9 mouse cellular contexts compared by ENCODE assay signal in genomic region chr10:62104835-62105576, GRCm38 (mm10). TPM values are rescaled to one million over a fixed set of nuclear protein-coding genes. Genes with fewer than 3 reads are reported as not detected.
A peak's percentile ranks its signal among the peaks of the same experiment; 100 is the strongest.
DNase-seq lines count a peak whose midpoint lies in the region; ATAC-seq and TF ChIP-seq lines count a peak whose summit lies in the region.
"Had no signal": no experiment of that assay in that cellular context is flagged by ENCODE, and none has a peak within 500 bp of the region (broad histone marks: within the 10 kb centered on the region; RNA-seq: fewer than 3 reads in every experiment).

No protein-coding gene starts in this region.

- in situ Hi-C loops in ES-E14 (cut with MboI; ENCODE audit: low sequenced_read_pairs in 2 of 2, unreplicated experiment in 2 of 2): loop anchor here (5.0 to 10.0 kb wide), 3 partner anchors 77 to 263 kb away; no protein-coding TSS in a partner anchor

- H3K4me3 ChIP-seq in heart, adult 2 months: no peak overlapping the region
- no peak overlapping the region for H3K4me3 ChIP-seq in ES-E14 (ENCODE audit: insufficient read depth in 1 of 2, low read depth in 1 of 2, low read length in 2 of 2, poor library complexity in 1 of 2, severe bottlenecking in 1 of 2)
- H3K4me3 ChIP-seq in midbrain, embryonic 16.5 days (ENCODE audit: low read depth, low read length): no peak overlapping the region
- H3K4me3 ChIP-seq in testis, adult 2 months (ENCODE audit: control insufficient read depth, low read depth, low read length): no peak overlapping the region

- no peak overlapping the region for H3K27ac ChIP-seq in heart, adult 2 months
- no peak overlapping the region for H3K27ac ChIP-seq in ES-E14 (ENCODE audit: insufficient read depth, low read depth, low read length, poor library complexity, severe bottlenecking)
- no peak overlapping the region for H3K27ac ChIP-seq in midbrain, embryonic 16.5 days (ENCODE audit: low read length)
- H3K27ac ChIP-seq in testis, adult 2 months (ENCODE audit: control insufficient read depth, insufficient read depth, low read depth, low read length): no peak overlapping the region

- ATAC-seq in cerebellum, adult (ENCODE audit: insufficient number of reproducible peaks, low FRiP score, low TSS enrichment): peak; percentile 9; the same call in 1 of the 2 replicates
- no peak for ATAC-seq in midbrain, embryonic 16.5 days

- no peak overlapping the region for H3K4me2 ChIP-seq in midbrain, embryonic 16.5 days (ENCODE audit: low read length)

- H3K9ac ChIP-seq in heart, adult 2 months (ENCODE audit: low read depth, low read length): no peak overlapping the region
- H3K9ac ChIP-seq in ES-E14 (ENCODE audit: insufficient read depth, low read depth, low read length, poor library complexity, severe bottlenecking): no peak overlapping the region
- H3K9ac ChIP-seq in midbrain, embryonic 16.5 days (ENCODE audit: low read depth, low read length): 0 out of 2 replicates have a peak overlapping the region, but pooled peaks have one; percentile 11

- 0 out of 2 replicates have a peak, but pooled peaks have one; percentile 68 for TF ChIP-seq EP300 in heart, adult 2 months (IDR thresholded peaks at IDR 0.05; ENCODE audit: insufficient read depth, low read depth, low read length)

- intact Hi-C loops in heart, adult 2 months (cut with DNase I): loop anchor here (1.0 kb wide), 2 partner anchors 78 to 138 kb away; no protein-coding TSS in a partner anchor
- intact Hi-C loops in heart, postnatal 25 days (cut with DNase I): loop anchor here (1.0 to 2.0 kb wide), 2 partner anchors 78 to 138 kb away; no protein-coding TSS in a partner anchor

- H3K4me1 ChIP-seq in heart, adult 2 months (ENCODE audit: control insufficient read depth, insufficient read depth, low read length): no peaks in the 10 kb centered on the region
- H3K4me1 ChIP-seq in ES-E14 (ENCODE audit: control insufficient read depth in 2 of 2, insufficient read depth in 2 of 2, low read length in 2 of 2, poor library complexity in 1 of 2): peaks cover 0 to 2% of the 10 kb centered on the region in 2 experiments; a peak in 1 of 4 replicates
- peaks cover 25% of the 10 kb centered on the region for H3K4me1 ChIP-seq in midbrain, embryonic 16.5 days (ENCODE audit: control insufficient read depth, insufficient read depth, low read length)
- H3K4me1 ChIP-seq in testis, adult 2 months (ENCODE audit: control insufficient read depth, insufficient read depth, low read length): no peaks in the 10 kb centered on the region

- no peaks in the 10 kb centered on the region for H3K36me3 ChIP-seq in heart, adult 2 months (ENCODE audit: control insufficient read depth, insufficient read depth, low read length)
- no peaks in the 10 kb centered on the region for H3K36me3 ChIP-seq in ES-E14 (ENCODE audit: control insufficient read depth, insufficient read depth, low read length, poor library complexity, severe bottlenecking)
- no peaks in the 10 kb centered on the region for H3K36me3 ChIP-seq in midbrain, embryonic 16.5 days (ENCODE audit: control insufficient read depth, insufficient read depth, low read length)
- no peaks in the 10 kb centered on the region for H3K36me3 ChIP-seq in testis, adult 2 months (ENCODE audit: control insufficient read depth, insufficient read depth, low read length)

- no peaks in the 10 kb centered on the region for H3K79me2 ChIP-seq in heart, adult 2 months (replicated peaks; ENCODE audit: control insufficient read depth, insufficient read depth, low read length)

- TF ChIP-seq POLR2A in heart, adult 2 months (IDR thresholded peaks at IDR 0.05; ENCODE audit: insufficient read depth, low read depth, low read length): no peak
- no peak for TF ChIP-seq POLR2A in testis, adult 2 months (IDR thresholded peaks at IDR 0.05; ENCODE audit: control insufficient read depth, low read depth, low read length)

- WGBS in heart, adult 2 months: 16% methylated on average over 7 of the region's 7 CpGs
- 27% methylated on average over 7 of the region's 7 CpGs for whole genome bisulfite sequencing in midbrain, embryonic 16.5 days

- TF ChIP-seq CTCF in heart, adult 2 months (IDR thresholded peaks at IDR 0.05): peak; percentile 83
- peak; percentile 51; the same call in 1 of the 2 replicates for TF ChIP-seq CTCF in testis, adult 2 months (IDR thresholded peaks at IDR 0.05; ENCODE audit: control insufficient read depth, insufficient read depth, insufficient replicate concordance, low read depth, low read length)

- no peaks in the 10 kb centered on the region; the same call in 1 of the 2 replicates for H3K27me3 ChIP-seq in heart, adult 2 months (ENCODE audit: control insufficient read depth, insufficient read depth, low read length)
- no peaks in the 10 kb centered on the region for H3K27me3 ChIP-seq in midbrain, embryonic 16.5 days (ENCODE audit: control insufficient read depth, insufficient read depth, low read depth, low read length)
- H3K27me3 ChIP-seq in testis, adult 2 months (ENCODE audit: control insufficient read depth, insufficient read depth, low read length): no peaks in the 10 kb centered on the region

- DNase-seq in heart, adult 2 months: peak; percentile 37 to 65
- DNase-seq in heart, postnatal 25 days (ENCODE audit: low spot score): no peak
- no peak for DNase-seq in ES-E14 (ENCODE audit: low read depth, low spot score)
- DNase-seq in frontal cortex, adult 2 months (ENCODE audit: extremely low spot score in 1 of 2, low spot score in 1 of 2): peak; percentile 60 to 87
- DNase-seq in left cerebral cortex, adult 11 months (ENCODE audit: low spot score): peak; percentile 55

- H3K9me3 ChIP-seq in ES-E14 (ENCODE audit: control insufficient read depth, insufficient read depth, low read depth, low read length): no peaks in the 10 kb centered on the region
- no peaks in the 10 kb centered on the region for H3K9me3 ChIP-seq in midbrain, embryonic 16.5 days (replicated peaks; ENCODE audit: control insufficient read depth, low read length, poor library complexity, severe bottlenecking)

TF ChIP-seq in ES-E14, 5 proteins besides CTCF, POLR2A, EP300 and RAD21:
- TF ChIP-seq ZNF384 (IDR thresholded peaks at IDR 0.05; ENCODE audit: low read depth, low read length) (peak; percentile 67; the same call in 1 of the 2 replicates), ZC3H11A (IDR thresholded peaks at IDR 0.05; ENCODE audit: borderline replicate concordance, low read depth, low read length) (peak; percentile 94), CHD2 (IDR thresholded peaks at IDR 0.05; ENCODE audit: low read depth, low read length) (no peak)

RNA-seq across cellular contexts. Expression of gene Neurog3, which starts 27.9 kb away (rescaled TPM):
- not detected for total RNA-seq in heart, adult 2 months (2021)
- not detected in 2 replicates for polyA plus RNA-seq in heart, adult 2 months (2012; rRNA removed)
- not detected for total RNA-seq in heart, postnatal 25 days (2021)
- 0.63 and 0.94 TPM in 2 replicates for total RNA-seq in ES-E14 (2012; rRNA removed)
- polyA plus RNA-seq in frontal cortex, adult 2 months (2012; rRNA removed): 0.08 and 0.29 TPM in 2 replicates
- not detected in 2 replicates for polyA plus RNA-seq in midbrain, embryonic 16.5 days (2015; fragmentation: Nextera tagmentation; extraction: Ambion mirVana)
- 0.79 and 0.87 TPM in 2 replicates for polyA plus RNA-seq in testis, adult 2 months (2012; rRNA removed)
- polyA plus RNA-seq: lung, embryonic 16.5 days had no signal

RNA-seq across cellular contexts. Expression of gene Fam241b, which starts 38.7 kb away (rescaled TPM):
- total RNA-seq in heart, adult 2 months (2021): 1 to 10 TPM; 3.0 to 3.2 TPM
- 2.5 and 3.3 TPM in 2 replicates for polyA plus RNA-seq in heart, adult 2 months (2012; rRNA removed)
- total RNA-seq in heart, postnatal 25 days (2021): 1 to 10 TPM; 1.6 TPM
- total RNA-seq in ES-E14 (2012; rRNA removed): 6.9 and 7.5 TPM in 2 replicates
- polyA plus RNA-seq in frontal cortex, adult 2 months (2012; rRNA removed): 42.2 and 45.7 TPM in 2 replicates
- polyA plus RNA-seq in midbrain, embryonic 16.5 days (2015; fragmentation: Nextera tagmentation; extraction: Ambion mirVana): 224 and 236 TPM in 2 replicates
- polyA plus RNA-seq in testis, adult 2 months (2012; rRNA removed): 5.3 and 6.1 TPM in 2 replicates

Comparison
In these comparisons a context has a peak if more than half of its experiments do, and no peak if none do; other contexts are left out.
1. DNase-seq: peak in heart, adult 2 months (2 of 2), frontal cortex, adult 2 months (2 of 2) and left cerebral cortex, adult 11 months (single experiment); none in heart, postnatal 25 days (single experiment) and ES-E14 (single experiment).